Mouse (Mus musculus): Measurements from ENCODE around the gene Gm5155. TPM values are rescaled to one million over a fixed set of nuclear protein-coding genes. Genes with fewer than 3 reads are reported as not detected.
"Not testable (repeated sequence)": the region's sequence is repeated elsewhere in the genome, so short reads cannot be mapped to it uniquely, and the experiment has no call there.

The Gm5155 gene
- 0.36 and 0.61 TPM in 2 replicates for polyA plus RNA-seq (2012; rRNA removed)

- DNase-seq (ENCODE audit: extremely low spot score in 1 of 2, low spot score in 1 of 2) = no peak
Measured at GRCm38 (mm10) chr7:17871467-17871866, at the start of gene Gm5155. Gm5155 (plus strand) TSS chr7:17871767.

DNA sequence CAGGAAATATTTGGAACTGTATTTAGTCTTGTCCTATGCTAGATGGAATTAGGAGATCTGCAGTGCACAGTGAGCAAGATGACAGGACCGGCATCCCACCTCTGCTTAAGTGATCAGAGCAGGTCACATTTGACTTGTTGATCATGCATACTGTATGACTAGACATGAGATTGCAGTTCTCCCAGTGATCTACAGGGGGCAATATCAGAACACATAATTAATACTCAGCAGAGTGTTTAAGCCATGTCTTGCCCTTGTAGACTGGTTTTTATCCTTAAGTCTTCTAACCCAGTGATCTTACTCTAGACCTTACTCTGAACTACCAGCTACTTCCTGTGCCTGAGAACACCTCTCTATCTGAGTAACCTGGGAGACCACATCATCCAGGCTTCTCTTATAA is 791 bp upstream of the Gm5155 start:
- no peak for DNase-seq (ENCODE audit: extremely low spot score in 1 of 2, low spot score in 1 of 2)

DNA sequence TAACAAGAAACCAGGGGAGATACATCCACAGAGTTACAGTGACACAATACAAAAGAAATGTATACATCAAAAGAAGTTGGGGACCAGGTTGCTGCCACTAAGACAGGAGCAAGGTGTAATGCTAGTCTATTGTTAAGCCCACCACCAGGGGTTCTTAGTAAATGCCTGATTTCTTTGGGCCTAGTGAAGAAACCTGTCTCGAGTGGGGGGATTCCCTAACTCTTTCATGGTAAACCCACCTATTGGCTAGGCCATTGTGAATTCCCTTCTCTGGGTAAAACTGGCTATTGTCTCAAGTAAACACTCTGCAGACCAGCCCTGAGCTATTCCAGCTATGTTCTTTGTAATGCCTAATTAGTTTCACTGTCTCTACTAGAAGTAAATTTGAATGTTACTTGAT is 23.8 kb downstream of the Gm5155 start:
- DNase-seq (ENCODE audit: extremely low spot score in 1 of 2, low spot score in 1 of 2) = not testable (repeated sequence)

DNA sequence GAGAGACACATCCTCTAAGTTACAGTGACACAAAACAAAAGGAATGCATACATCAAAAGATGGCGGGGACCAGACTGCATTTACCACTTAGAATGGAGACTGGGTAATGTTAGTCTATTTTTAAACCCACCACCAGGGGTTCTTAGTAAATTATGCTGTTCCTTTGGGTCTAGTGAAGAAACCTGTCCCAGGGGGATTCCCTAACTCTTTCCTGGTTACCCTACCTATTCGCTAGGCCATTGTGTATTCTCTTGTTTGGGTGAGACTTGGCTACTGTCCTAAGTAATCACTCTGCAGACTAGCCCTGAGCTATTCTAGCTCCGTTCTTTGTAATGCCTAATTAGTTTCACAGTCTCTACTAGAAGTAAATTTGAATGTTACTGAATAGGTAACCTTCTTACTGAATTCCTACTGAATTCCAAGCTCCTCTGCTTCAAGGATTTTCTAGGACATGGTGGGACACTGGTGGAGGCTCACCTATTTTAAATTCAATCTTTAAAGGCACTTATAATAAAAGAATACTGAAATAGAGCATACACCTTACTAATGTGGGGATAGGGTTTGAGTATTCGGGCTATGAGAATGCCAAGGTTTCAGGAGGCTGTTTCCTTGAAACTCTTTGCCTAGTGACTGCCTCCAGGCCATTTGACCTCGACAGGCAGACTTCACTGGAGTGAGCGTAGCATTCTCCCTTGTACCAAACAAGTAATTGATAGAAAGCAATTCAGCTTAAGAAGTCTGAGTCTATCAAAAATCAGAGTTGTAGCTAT is 31.8 kb downstream of the Gm5155 start:
- no peak for DNase-seq (ENCODE audit: extremely low spot score in 1 of 2, low spot score in 1 of 2)

Other genes with a start within 250 kb of the Gm5155 start
- gene Ceacam5, start 158.5 kb upstream of the Gm5155 start, polyA plus RNA-seq (2012; rRNA removed) = 0.46 and 1.5 TPM in 2 replicates
- 1.2 and 3.1 TPM in 2 replicates for gene Ceacam14, start 59.1 kb upstream of the Gm5155 start, polyA plus RNA-seq (2012; rRNA removed)
- 1.7 and 2.8 TPM in 2 replicates for gene Ceacam11, start 100.4 kb downstream of the Gm5155 start, polyA plus RNA-seq (2012; rRNA removed)
- gene Ceacam13, start 138.1 kb downstream of the Gm5155 start, polyA plus RNA-seq (2012; rRNA removed) = 0.28 and 1.7 TPM in 2 replicates
- 0.42 and 0.97 TPM in 2 replicates for gene Ceacam12, start 194.2 kb downstream of the Gm5155 start, polyA plus RNA-seq (2012; rRNA removed)

Measured in frontal cortex, adult 2 months (tissue).